Mouse (Mus musculus): ENCODE data around the gene Wdr76.

- TF ChIP-seq POLR2A (IDR thresholded peaks at IDR 0.05; ENCODE audit: control insufficient read depth, low read depth, low read length) (no peak), CTCF (IDR thresholded peaks at IDR 0.05; ENCODE audit: control insufficient read depth, insufficient read depth, insufficient replicate concordance, low read depth, low read length) (no peak)
Measured at GRCm38 (mm10) chr2:121474180-121474535, 32.4 kb upstream of the Wdr76 start.
